Mouse (Mus musculus): ENCODE data around the gene 1700001C19Rik.

The 1700001C19Rik gene

DNA sequence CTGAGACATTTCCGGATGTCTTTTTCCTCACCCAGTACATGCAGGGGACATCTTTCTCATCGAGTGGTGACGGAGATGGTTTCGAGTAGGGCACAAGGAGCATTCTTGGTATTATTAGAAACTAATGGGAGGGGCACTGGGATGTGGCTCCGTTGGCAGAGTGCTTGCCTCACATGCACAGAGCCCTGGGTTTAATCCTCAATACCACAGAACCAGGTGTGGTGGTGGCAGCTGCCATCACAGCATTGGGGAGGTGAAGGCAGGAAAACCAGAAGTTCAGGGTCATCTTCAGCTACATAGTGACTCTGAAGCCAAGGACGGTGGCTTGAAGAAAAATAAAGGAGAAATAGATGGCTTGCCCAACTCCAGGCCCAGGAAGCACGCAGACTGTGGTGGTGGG lies 25.0 kb upstream of the 1700001C19Rik start:
- DNase-seq (ENCODE audit: low spot score) = no peak

DNA sequence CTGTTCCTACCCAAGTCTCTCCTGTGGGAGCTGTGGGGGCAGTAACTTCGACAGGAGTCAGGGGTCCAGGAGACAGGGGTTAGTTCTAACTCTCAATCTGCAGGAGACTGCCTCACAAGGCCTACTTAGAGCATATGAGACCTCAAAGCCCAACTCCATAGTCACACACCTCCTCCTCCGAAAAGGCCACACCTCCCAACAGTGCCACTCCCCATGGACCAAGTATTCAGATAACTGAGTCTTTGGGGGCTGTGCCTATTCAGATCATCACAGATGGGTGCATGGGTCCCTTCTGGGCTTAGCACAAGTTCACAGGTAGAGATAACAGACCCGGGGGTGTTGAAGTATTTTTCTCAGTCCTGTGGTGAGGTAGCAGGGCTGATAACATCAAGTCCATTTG lies 24.5 kb upstream of the 1700001C19Rik start:
- no peak for DNase-seq (ENCODE audit: low spot score)

DNA sequence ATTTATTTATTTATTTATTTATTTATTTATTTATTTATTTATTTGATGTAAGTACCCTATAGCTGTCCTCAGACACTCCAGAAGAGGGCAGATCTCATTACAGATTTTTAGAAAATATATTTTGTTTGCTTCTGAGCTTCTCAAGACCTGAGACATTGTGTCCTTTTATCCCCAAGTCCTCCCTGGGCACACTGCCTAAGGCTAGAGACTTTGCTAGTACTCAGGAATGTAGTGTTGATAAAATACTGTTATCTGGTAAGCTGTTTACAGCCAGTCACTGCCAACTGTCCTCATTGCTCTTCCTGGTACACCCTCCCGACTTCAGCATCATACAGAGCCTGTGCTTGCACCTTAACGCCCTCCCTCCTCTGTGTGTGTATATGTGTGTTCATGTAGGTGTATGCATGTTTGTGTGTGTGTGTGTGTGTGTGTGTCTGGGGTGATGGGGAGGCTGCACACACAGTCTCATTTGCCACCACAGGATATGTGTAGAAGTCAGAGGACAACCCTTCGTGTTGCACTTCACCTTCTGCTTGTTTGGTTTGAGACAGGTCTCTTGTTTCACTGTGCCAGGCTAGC lies 22.3 kb upstream of the 1700001C19Rik start:
- no peak for DNase-seq (ENCODE audit: low spot score)

DNA sequence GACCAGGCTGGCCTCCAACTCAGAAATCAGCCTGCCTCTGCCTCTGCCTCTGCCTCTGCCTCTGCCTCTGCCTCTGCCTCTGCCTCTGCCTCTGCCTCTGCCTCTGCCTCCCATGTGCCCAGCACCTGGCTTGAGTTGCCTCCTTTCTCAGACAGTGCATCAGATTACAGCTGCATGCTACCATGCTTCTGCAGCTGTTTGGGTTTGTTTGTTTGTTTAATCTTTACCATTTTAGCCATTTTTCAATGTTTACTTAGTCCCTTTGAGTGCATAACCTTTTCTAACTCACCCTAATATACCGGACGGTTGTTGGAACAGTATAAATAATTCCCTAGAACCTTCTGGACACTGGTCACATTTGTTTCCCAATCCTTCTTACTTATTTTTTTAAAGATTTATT lies 21.8 kb upstream of the 1700001C19Rik start:
- no peak for DNase-seq (ENCODE audit: low spot score)

GRCm38 (mm10) chr17:47458310-47458709 lies 21.1 kb upstream of the 1700001C19Rik start:
- DNase-seq (ENCODE audit: low spot score) = no peak

GRCm38 (mm10) chr17:47454675-47455074 lies 17.5 kb upstream of the 1700001C19Rik start:
- DNase-seq (ENCODE audit: low spot score) = no peak

- DNase-seq (ENCODE audit: low spot score) = no peak
Measured at GRCm38 (mm10) chr17:47452886-47453285, 15.7 kb upstream of the 1700001C19Rik start.

DNA sequence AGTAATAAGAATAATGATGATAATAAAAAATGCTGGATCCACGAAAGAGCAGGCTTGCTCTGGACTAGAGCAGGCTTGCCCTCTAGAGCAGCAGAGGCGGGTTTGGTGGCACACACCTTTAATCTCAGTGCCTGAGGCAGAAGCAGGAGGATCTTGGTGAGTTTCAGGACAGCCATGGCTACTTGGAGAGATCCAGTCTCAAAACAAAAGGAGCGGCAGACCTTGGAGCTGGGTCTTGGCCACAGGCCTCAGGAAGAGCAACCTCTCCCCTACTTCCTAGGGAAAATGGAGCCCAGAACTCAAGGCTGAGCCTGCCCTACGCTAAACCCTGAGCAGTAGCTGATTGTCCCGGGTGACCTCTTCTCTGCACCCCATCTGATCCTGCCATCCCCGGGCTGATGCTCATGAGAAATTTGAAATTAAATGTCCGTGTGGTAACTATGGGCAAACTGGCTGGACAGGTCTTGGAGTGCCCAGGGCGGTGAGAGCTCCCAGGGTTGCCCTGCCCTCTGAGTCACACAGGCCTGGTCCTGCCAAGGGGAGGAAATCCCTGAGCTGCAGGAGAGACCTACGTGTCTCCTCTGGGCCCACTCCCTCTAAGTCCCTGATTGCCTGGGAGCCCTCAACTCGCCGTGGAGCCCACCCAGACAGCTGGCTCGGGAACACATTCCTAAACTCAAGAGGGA lies 13.8 kb upstream of the 1700001C19Rik start:
- DNase-seq (ENCODE audit: low spot score) = no peak

DNA sequence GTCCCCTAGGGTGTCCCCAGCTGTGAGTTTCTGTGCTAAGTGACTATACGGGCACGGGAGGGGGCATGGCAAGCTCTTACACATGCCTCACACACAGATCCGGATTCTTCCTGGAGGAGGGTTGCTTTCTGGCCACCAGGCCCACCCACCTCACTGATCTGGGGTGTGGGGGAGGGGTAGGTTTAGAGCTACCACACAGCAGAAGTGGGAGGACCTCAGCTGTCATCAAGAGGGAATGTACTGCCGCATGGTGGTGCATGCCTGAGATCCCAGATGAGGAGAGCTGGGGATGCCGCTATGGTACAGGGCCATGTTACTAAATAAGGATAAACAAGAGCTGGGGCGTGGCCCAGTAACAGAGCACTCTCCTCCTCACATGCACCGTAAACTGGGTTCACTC lies 13.1 kb upstream of the 1700001C19Rik start:
- DNase-seq (ENCODE audit: low spot score) = no peak

- no peak for DNase-seq (ENCODE audit: low spot score)
Measured at GRCm38 (mm10) chr17:47449432-47449831, 12.3 kb upstream of the 1700001C19Rik start.

GRCm38 (mm10) chr17:47448523-47449372 lies 11.6 kb upstream of the 1700001C19Rik start:
- DNase-seq (ENCODE audit: low spot score) = no peak

DNA sequence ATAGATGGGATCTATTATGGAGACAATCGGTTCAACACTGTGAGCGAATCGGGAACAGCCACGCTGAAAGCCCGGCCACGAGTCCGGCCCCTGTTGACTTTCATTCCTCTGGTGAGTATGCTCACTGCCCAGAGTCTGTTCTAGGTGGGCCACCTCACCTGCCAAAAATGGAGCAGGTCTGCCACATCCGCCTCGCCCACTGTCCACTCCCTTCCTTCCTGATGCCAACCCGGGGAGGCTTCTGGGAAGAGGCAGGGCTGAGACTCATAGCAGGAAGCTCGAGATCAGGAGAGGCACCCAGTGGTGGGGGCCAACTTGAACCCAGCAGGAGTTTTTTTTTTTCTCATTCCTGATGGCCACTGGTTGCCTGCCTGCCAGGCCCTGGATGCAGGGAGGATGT lies 9.4 kb upstream of the 1700001C19Rik start:
- no peak for DNase-seq (ENCODE audit: low spot score)

DNA sequence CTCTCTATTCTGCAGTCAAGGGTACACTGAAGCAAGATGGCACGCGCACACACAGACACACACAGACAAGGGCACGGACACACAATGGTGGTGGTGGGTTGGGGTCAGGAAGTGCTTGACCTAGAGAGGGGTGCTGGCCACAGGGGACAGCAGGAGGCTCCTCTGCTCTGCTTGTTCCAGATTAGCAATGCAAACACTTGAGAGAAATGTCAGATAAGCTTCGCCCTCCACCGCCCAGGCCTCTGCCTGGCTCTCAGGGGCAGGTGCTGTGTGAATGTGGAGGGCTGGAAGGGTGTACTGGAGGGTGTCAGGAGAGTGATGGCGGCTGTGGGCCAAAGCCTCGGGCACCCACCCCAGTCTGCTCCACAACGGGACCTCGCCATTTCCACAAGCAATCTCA lies 8.8 kb upstream of the 1700001C19Rik start:
- no peak for DNase-seq (ENCODE audit: low spot score)

- no peak for DNase-seq (ENCODE audit: low spot score)
Measured at GRCm38 (mm10) chr17:47445518-47445917, 8.3 kb upstream of the 1700001C19Rik start.

DNA sequence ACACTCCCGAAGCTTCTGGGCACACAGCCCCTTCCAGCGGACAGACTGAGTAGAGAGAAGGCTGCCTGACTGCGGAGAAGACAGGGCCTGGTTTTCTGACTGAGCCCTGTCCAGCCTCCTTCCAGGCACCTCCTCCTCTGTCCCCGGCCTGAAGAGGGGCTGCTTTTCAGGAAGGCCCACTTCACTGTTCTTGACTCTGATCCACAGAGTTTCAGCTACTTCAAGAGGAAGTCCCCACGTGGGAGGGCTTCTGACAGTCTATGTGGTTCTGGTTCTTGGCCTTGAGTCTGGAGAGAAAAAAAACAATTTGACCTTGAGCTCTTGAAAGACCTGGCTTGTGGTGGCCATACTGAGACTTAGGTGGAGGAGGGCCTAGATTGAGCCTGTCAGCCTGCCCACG lies 6.9 kb upstream of the 1700001C19Rik start:
- no peak for DNase-seq (ENCODE audit: low spot score)

DNA sequence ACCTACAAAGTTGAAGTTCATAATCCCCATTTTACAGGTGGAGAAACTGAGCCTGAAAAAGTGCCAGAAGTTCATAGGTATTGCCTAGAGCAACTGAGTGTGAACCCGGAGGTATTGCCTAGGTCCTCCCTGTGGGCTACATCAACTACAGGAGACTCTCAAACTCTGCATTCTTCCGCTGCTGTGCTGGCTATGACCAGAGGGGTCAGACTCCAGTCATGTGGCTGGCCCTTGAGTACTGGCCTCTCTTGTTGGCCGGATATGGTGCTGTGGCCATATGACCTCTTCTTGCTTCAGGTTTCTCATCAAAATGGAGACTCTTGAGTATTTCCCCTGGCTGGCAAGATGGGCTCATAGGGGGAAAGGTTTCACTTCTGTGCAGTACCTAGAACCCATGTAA lies 5.1 kb upstream of the 1700001C19Rik start:
- no peak for DNase-seq (ENCODE audit: low spot score)

DNA sequence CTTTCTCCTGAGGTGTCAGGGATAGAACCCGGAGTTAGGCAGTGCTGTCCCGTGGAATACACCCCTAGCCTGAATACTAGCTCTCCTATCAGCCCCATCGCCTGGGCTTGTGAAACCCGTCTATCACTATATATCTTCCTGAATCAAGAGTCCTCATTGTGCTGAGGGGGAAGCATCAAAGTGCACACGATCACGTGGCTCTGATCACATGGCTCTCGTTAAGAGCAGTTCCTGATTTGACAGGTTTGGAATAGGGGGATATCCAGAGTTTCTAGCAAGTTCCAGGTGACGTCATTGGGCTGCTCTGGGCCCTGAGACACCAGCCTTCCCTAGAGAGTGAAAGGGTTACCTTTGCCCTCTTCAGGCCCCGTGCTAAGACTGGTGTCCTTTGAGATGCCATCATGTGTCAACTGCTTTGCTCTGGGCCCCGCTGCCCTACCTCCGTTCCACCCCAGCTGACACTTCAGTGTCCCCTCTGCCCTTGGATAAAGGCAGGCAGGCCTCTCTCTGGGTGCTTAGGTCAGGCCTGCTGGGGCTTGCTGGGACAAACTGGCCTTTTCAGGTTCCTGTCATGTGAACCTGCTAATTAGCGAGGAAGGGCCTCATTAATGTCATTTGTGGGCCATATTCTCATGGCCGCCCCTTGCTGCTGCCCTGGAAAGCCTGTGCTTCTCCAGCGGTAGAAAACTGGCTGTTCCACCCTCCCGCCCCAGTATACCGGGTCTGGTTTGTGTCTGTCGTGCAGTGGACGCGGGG lies 4.3 kb upstream of the 1700001C19Rik start:
- no peak for DNase-seq (ENCODE audit: low spot score)

DNA sequence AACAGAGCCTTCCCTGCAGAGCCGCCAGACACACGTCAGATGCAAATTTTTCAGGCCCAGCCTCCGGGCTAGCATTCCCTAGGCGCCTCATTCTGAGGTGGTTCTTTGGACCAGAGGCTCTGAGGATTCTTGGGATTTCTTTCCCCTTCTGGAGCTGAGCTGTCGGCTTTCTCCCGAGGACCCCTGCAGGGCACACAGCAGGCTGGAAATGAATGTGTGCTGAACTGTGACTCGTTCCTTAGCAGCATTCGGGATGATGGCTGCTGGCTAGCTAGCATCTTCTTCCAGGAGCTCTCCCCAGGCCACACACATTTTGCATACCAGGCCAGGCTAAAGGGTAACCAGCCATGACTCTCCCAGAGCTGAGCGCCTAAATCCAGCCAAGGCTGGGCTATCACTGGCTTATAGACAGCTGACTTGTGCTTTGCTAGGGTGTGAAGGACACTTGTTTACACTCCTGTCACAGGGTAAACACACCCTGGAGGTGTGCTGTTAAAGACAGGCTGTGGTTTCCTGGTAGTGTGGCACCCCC lies 3.2 kb upstream of the 1700001C19Rik start:
- DNase-seq (ENCODE audit: low spot score) = no peak

GRCm38 (mm10) chr17:47439396-47440028 lies 2.3 kb upstream of the 1700001C19Rik start:
- no peak for DNase-seq (ENCODE audit: low spot score)

DNA sequence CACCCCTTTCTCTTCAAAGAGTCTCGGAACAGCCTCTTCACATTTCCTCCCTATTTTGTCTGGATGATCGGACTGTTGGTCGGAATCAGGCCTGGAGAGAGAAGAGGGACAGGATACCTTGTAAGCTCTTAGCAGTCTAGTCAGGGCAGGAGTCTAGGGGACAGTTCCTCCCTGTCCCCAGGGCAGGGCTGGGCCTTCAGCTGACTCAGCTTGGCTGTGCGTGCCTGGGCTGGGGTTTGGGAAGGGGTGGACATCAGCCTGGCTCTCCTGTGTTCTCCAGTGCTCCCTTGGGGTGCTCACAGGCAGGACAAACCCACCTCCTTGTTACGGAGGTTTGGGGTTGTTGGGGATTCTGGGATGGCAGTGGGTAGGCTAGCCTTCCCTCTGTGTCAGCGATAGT lies 1.4 kb upstream of the 1700001C19Rik start:
- no peak for DNase-seq (ENCODE audit: low spot score)

- DNase-seq (ENCODE audit: low spot score) = no peak
Measured at GRCm38 (mm10) chr17:47436156-47436906, 845 bp downstream of the 1700001C19Rik start, which contains the start of gene AI661453. Gene AI661453, plus strand, starts transcription at chr17:47436615.
